9 mouse cellular contexts compared by ENCODE assay signal in the genomic region with DNA sequence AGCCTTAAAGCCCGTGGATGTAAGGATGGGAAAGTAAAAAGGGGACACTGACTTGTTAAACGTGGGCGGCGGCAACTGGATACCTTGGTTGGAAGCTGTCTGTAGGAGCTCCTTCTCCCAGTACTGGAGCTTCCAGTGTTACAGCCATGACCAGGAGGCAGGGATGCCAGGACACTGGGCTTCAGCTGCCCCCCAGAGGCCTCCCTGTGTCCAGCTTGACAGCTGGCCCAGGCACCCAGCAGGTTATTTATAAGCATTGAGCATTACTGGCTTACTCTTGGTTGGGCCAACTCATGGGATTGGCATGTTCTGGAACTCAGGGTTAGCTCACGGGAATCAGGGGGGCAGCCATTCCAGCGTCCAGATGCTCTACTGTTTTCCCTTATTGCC. TPM values are rescaled to one million over a fixed set of nuclear protein-coding genes. Genes with fewer than 3 reads are reported as not detected.
DNase-seq lines count a peak whose midpoint lies in the region; ATAC-seq and TF ChIP-seq lines count a peak whose summit lies in the region.
"Had no signal": no experiment of that assay in that cellular context is flagged by ENCODE, and none has a peak within 500 bp of the region (broad histone marks: within the 10 kb centered on the region; RNA-seq: fewer than 3 reads in every experiment).

No protein-coding gene starts in this region.

- no peaks in the 10 kb centered on the region for H3K9me3 ChIP-seq in heart, embryonic 14.5 days (ENCODE audit: control insufficient read depth, low read length)
- no peaks in the 10 kb centered on the region for H3K9me3 ChIP-seq in midbrain, embryonic 11.5 days (ENCODE audit: control insufficient read depth, low read length)

- TF ChIP-seq CTCF in spleen, adult 2 months (IDR thresholded peaks at IDR 0.05; ENCODE audit: extremely low read depth, insufficient read depth, insufficient read length, insufficient replicate concordance), result no peak

- peaks cover 5% of the 10 kb centered on the region for H3K27me3 ChIP-seq in spleen, adult 2 months (ENCODE audit: control insufficient read depth, insufficient read depth, low read length)
- H3K27me3 ChIP-seq in heart, embryonic 14.5 days (ENCODE audit: control insufficient read depth, insufficient read depth, low read length), result peaks cover 16% of the 10 kb centered on the region
- peaks cover 18% of the 10 kb centered on the region for H3K27me3 ChIP-seq in midbrain, embryonic 11.5 days (ENCODE audit: control insufficient read depth, insufficient read depth, low read length)

- WGBS in spleen, adult 2 months, result 48% methylated on average over 6 of the region's 6 CpGs
- 9% methylated on average over 6 of the region's 6 CpGs for WGBS in heart, embryonic 14.5 days
- 24% methylated on average over 6 of the region's 6 CpGs for WGBS in midbrain, embryonic 11.5 days

- H3K4me3 ChIP-seq in spleen, adult 2 months (ENCODE audit: extremely low read depth, insufficient read depth, insufficient read length), result peak overlapping the region; percentile 27; the same call in 1 of the 2 replicates
- peak overlapping the region; percentile 43 to 55 for H3K4me3 ChIP-seq in heart, embryonic 14.5 days (ENCODE audit: control insufficient read depth in 1 of 2, insufficient read depth in 1 of 2, low read depth in 1 of 2, low read length in 2 of 2)
- peak overlapping the region; percentile 32 for H3K4me3 ChIP-seq in midbrain, embryonic 11.5 days (ENCODE audit: low read depth, low read length)

- H3K9ac ChIP-seq in heart, embryonic 14.5 days (ENCODE audit: low read length), result peak overlapping the region; percentile 76
- H3K9ac ChIP-seq in midbrain, embryonic 11.5 days (ENCODE audit: low read length), result no peak overlapping the region; the same call in 1 of the 2 replicates

- H3K36me3 ChIP-seq in spleen, adult 2 months (ENCODE audit: control insufficient read depth, insufficient read depth, low read length), result no peaks in the 10 kb centered on the region
- H3K36me3 ChIP-seq in heart, embryonic 14.5 days (ENCODE audit: control insufficient read depth, insufficient read depth, low read length), result no peaks in the 10 kb centered on the region
- no peaks in the 10 kb centered on the region for H3K36me3 ChIP-seq in midbrain, embryonic 11.5 days (ENCODE audit: control insufficient read depth, insufficient read depth, low read length)

- H3K4me1 ChIP-seq in spleen, adult 2 months (ENCODE audit: control insufficient read depth, insufficient read depth, insufficient read length), result no peaks in the 10 kb centered on the region; the same call in 1 of the 2 replicates
- H3K4me1 ChIP-seq in heart, embryonic 14.5 days (ENCODE audit: control insufficient read depth in 2 of 2, insufficient read depth in 2 of 2, low read length in 2 of 2), result peaks cover 3 to 17% of the 10 kb centered on the region in 2 experiments
- peaks cover 5% of the 10 kb centered on the region for H3K4me1 ChIP-seq in midbrain, embryonic 11.5 days (ENCODE audit: control insufficient read depth, insufficient read depth, low read length)

- H3K27ac ChIP-seq in spleen, adult 2 months (ENCODE audit: insufficient read depth, low read length), result no peak overlapping the region
- H3K27ac ChIP-seq in heart, embryonic 14.5 days (replicated peaks in 1 of 2; ENCODE audit: control insufficient read depth in 1 of 2, insufficient read depth in 1 of 2, low read depth in 2 of 2, low read length in 2 of 2), result peak overlapping the region; percentile 11 to 67; a peak in 3 of 4 replicates
- no peak overlapping the region for H3K27ac ChIP-seq in midbrain, embryonic 11.5 days (ENCODE audit: low read depth, low read length)
- H3K27ac ChIP-seq: macrophage had no signal

- ATAC-seq in heart, embryonic 14.5 days (ENCODE audit: insufficient number of reproducible peaks, insufficient read depth, low FRiP score, low read depth), result peak; percentile 58
- ATAC-seq in midbrain, embryonic 11.5 days (ENCODE audit: low FRiP score), result no peak

- DNase-seq in spleen, adult 2 months (ENCODE audit: low read depth in 1 of 2, low spot score in 2 of 2), result no peak
- no peak for DNase-seq in spleen, adult 12 weeks (ENCODE audit: low spot score)
- peak; percentile 57 for DNase-seq in kidney, postnatal 14 days
- peak; percentile 81 for DNase-seq in midbrain, embryonic 11.5 days (ENCODE audit: low spot score, missing footprints)
- no peak for DNase-seq in urinary bladder, postnatal 25 days (ENCODE audit: low spot score)
- DNase-seq in adipocyte (ENCODE audit: low spot score), result no peak
- DNase-seq in layer of hippocampus, adult 9-11 months, result no peak

- TF ChIP-seq POLR2A in spleen, adult 2 months (IDR thresholded peaks at IDR 0.05; ENCODE audit: low read depth, low read length), result no peak

- peak overlapping the region; percentile 94 for H3K4me2 ChIP-seq in heart, embryonic 14.5 days (ENCODE audit: low read length)
- peak overlapping the region; percentile 68 for H3K4me2 ChIP-seq in midbrain, embryonic 11.5 days

RNA-seq across cellular contexts. Expression of a gene that starts 0.6 kb away (rescaled TPM):
- polyA plus RNA-seq in spleen, adult 2 months (2012; rRNA removed), result 0.22 and 0.28 TPM in 2 replicates
- polyA plus RNA-seq in heart, embryonic 14.5 days (2014; fragmentation: Nextera tagmentation; extraction: Ambion mirVana), result 1.3 and 1.6 TPM in 2 replicates
- polyA plus RNA-seq in midbrain, embryonic 11.5 days (2014; fragmentation: Nextera tagmentation; extraction: Ambion mirVana), result 0.08 and 0.23 TPM in 2 replicates

RNA-seq across cellular contexts. Expression of a gene that starts 16.0 kb away (rescaled TPM):
- polyA plus RNA-seq in spleen, adult 2 months (2012; rRNA removed), result 27.2 and 42.2 TPM in 2 replicates
- polyA plus RNA-seq in heart, embryonic 14.5 days (2014; fragmentation: Nextera tagmentation; extraction: Ambion mirVana), result 114 and 121 TPM in 2 replicates
- 125 TPM in 2 replicates for polyA plus RNA-seq in midbrain, embryonic 11.5 days (2014; fragmentation: Nextera tagmentation; extraction: Ambion mirVana)

RNA-seq across cellular contexts. Expression of a gene that starts 16.1 kb away (rescaled TPM):
- 17.0 and 18.7 TPM in 2 replicates for polyA plus RNA-seq in spleen, adult 2 months (2012; rRNA removed)
- polyA plus RNA-seq in heart, embryonic 14.5 days (2014; fragmentation: Nextera tagmentation; extraction: Ambion mirVana), result 270 TPM in 2 replicates
- polyA plus RNA-seq in midbrain, embryonic 11.5 days (2014; fragmentation: Nextera tagmentation; extraction: Ambion mirVana), result 183 and 189 TPM in 2 replicates

RNA-seq across cellular contexts. Expression of a gene that starts 22.7 kb away (rescaled TPM):
- 2.2 and 2.5 TPM in 2 replicates for polyA plus RNA-seq in spleen, adult 2 months (2012; rRNA removed)
- 7.9 and 8.8 TPM in 2 replicates for polyA plus RNA-seq in heart, embryonic 14.5 days (2014; fragmentation: Nextera tagmentation; extraction: Ambion mirVana)
- 16.7 and 18.9 TPM in 2 replicates for polyA plus RNA-seq in midbrain, embryonic 11.5 days (2014; fragmentation: Nextera tagmentation; extraction: Ambion mirVana)

RNA-seq across cellular contexts. Expression of a gene that starts 38.0 kb away (rescaled TPM):
- polyA plus RNA-seq in spleen, adult 2 months (2012; rRNA removed), result 10.7 and 11.9 TPM in 2 replicates
- polyA plus RNA-seq in heart, embryonic 14.5 days (2014; fragmentation: Nextera tagmentation; extraction: Ambion mirVana), result 12.3 and 14.0 TPM in 2 replicates
- 19.1 and 21.1 TPM in 2 replicates for polyA plus RNA-seq in midbrain, embryonic 11.5 days (2014; fragmentation: Nextera tagmentation; extraction: Ambion mirVana)

Comparison
In these comparisons a context has a peak if more than half of its experiments do, and no peak if none do; other contexts are left out.
1. DNase-seq: peak in kidney, postnatal 14 days (single experiment) and midbrain, embryonic 11.5 days (single experiment); none in spleen, adult 2 months (0 of 2), spleen, adult 12 weeks (single experiment), urinary bladder, postnatal 25 days (single experiment), adipocyte (single experiment) and layer of hippocampus, adult 9-11 months (single experiment).
2. H3K27ac ChIP-seq: peak in heart, embryonic 14.5 days (2 of 2); none in spleen, adult 2 months (single experiment) and midbrain, embryonic 11.5 days (single experiment).
3. Peak in every context shown above with its lines, with median percentiles within 50 percentile points of each other: H3K4me3 ChIP-seq.